Mouse (Mus musculus): ENCODE data around the gene Acbd6.
A peak's percentile ranks its signal among the peaks of the same experiment; 100 is the strongest.

Gene Acbd6

GRCm38 (mm10) chr1:155558012-155558842 is at the start of gene Acbd6:
Acbd6 (plus strand) TSS chr1:155558120.
- DNase-seq (ENCODE audit: low read depth), result peak; percentile 93

- DNase-seq (ENCODE audit: low read depth), result peak; percentile 19
Measured at GRCm38 (mm10) chr1:155510263-155510662, 47.7 kb upstream of the Acbd6 start.

- DNase-seq (ENCODE audit: low read depth), result no peak
Measured at GRCm38 (mm10) chr1:155515866-155516265, 42.1 kb upstream of the Acbd6 start.

- peak; percentile 71 for DNase-seq (ENCODE audit: low read depth)
Measured at GRCm38 (mm10) chr1:155516594-155516993, 41.3 kb upstream of the Acbd6 start.

GRCm38 (mm10) chr1:155517060-155517459 is 40.9 kb upstream of the Acbd6 start:
- DNase-seq (ENCODE audit: low read depth), result no peak

GRCm38 (mm10) chr1:155520285-155520684 is 37.6 kb upstream of the Acbd6 start:
- DNase-seq (ENCODE audit: low read depth), result no peak

- no peak for DNase-seq (ENCODE audit: low read depth)
Measured at GRCm38 (mm10) chr1:155522493-155522892, 35.4 kb upstream of the Acbd6 start.

- DNase-seq (ENCODE audit: low read depth), result no peak
Measured at GRCm38 (mm10) chr1:155526176-155526575, 31.7 kb upstream of the Acbd6 start.

GRCm38 (mm10) chr1:155527027-155527786 is 30.7 kb upstream of the Acbd6 start:
- DNase-seq (ENCODE audit: low read depth), result peak; percentile 31

- DNase-seq (ENCODE audit: low read depth), result no peak
Measured at GRCm38 (mm10) chr1:155527787-155528158, 30.1 kb upstream of the Acbd6 start.

GRCm38 (mm10) chr1:155528405-155529119 is 29.4 kb upstream of the Acbd6 start:
- no peak for DNase-seq (ENCODE audit: low read depth)

GRCm38 (mm10) chr1:155529120-155529963 is 28.6 kb upstream of the Acbd6 start:
- DNase-seq (ENCODE audit: low read depth), result no peak

GRCm38 (mm10) chr1:155530561-155531457 is 27.1 kb upstream of the Acbd6 start:
- peak; percentile 15 for DNase-seq (ENCODE audit: low read depth)

- no peak for DNase-seq (ENCODE audit: low read depth)
Measured at GRCm38 (mm10) chr1:155532396-155532795, 25.5 kb upstream of the Acbd6 start.

GRCm38 (mm10) chr1:155532833-155533688 is 24.9 kb upstream of the Acbd6 start:
- DNase-seq (ENCODE audit: low read depth), result peak; percentile 82

GRCm38 (mm10) chr1:155533689-155533965 is 24.3 kb upstream of the Acbd6 start:
- peak; percentile 7 for DNase-seq (ENCODE audit: low read depth)

- peak; percentile 86 for DNase-seq (ENCODE audit: low read depth)
Measured at GRCm38 (mm10) chr1:155537005-155537642, 20.8 kb upstream of the Acbd6 start.

GRCm38 (mm10) chr1:155538006-155538405 is 19.9 kb upstream of the Acbd6 start:
- no peak for DNase-seq (ENCODE audit: low read depth)

- no peak for DNase-seq (ENCODE audit: low read depth)
Measured at GRCm38 (mm10) chr1:155557642-155558011, 293 bp upstream of the Acbd6 start.
